Mouse (Mus musculus): ENCODE results near the gene Sbno1. TPM values are rescaled to one million over a fixed set of nuclear protein-coding genes. Genes with fewer than 3 reads are reported as not detected.

Sbno1 gene
- polyA plus RNA-seq, 1 experiment, result 488 TPM

GRCm38 (mm10) chr5:124393726-124394125 lies 32.1 kb downstream of the Sbno1 start:
- Histone ChIP-seq H3K27ac (ENCODE audit: insufficient read depth, low read depth, low read length) (no peak overlapping the region), H3K4me1 (ENCODE audit: control insufficient read depth, insufficient read depth, low read length) (no peaks in the 10 kb centered on the region), H3K4me3 (ENCODE audit: insufficient read depth, low read depth, low read length) (no peak overlapping the region)
- 88% methylated on average over 7 of the region's 7 CpGs for WGBS
- TF ChIP-seq POLR2A (IDR thresholded peaks at IDR 0.05; ENCODE audit: insufficient read depth, low read depth, low read length), result no peak
- TF ChIP-seq CTCF (IDR thresholded peaks at IDR 0.05; ENCODE audit: insufficient read depth, low read depth, low read length), result no peak

GRCm38 (mm10) chr5:124392412-124392811 lies 33.4 kb downstream of the Sbno1 start:
- H3K4me3 ChIP-seq (ENCODE audit: insufficient read depth, low read depth, low read length), result no peak overlapping the region
- no peaks in the 10 kb centered on the region for H3K4me1 ChIP-seq (ENCODE audit: control insufficient read depth, insufficient read depth, low read length)
- TF ChIP-seq POLR2A (IDR thresholded peaks at IDR 0.05; ENCODE audit: insufficient read depth, low read depth, low read length) (no peak), CTCF (IDR thresholded peaks at IDR 0.05; ENCODE audit: insufficient read depth, low read depth, low read length) (no peak)
- no peak overlapping the region for H3K27ac ChIP-seq (ENCODE audit: insufficient read depth, low read depth, low read length)
- 97% methylated on average over 4 of the region's 4 CpGs for WGBS

- no peak for TF ChIP-seq POLR2A (IDR thresholded peaks at IDR 0.05; ENCODE audit: insufficient read depth, low read depth, low read length)
- TF ChIP-seq CTCF (IDR thresholded peaks at IDR 0.05; ENCODE audit: insufficient read depth, low read depth, low read length), result no peak
- Histone ChIP-seq H3K4me1 (ENCODE audit: control insufficient read depth, insufficient read depth, low read length) (no peaks in the 10 kb centered on the region), H3K27ac (ENCODE audit: insufficient read depth, low read depth, low read length) (no peak overlapping the region), H3K4me3 (ENCODE audit: insufficient read depth, low read depth, low read length) (no peak overlapping the region)
- WGBS, result 52% methylated on average over 5 of the region's 5 CpGs
Observed at GRCm38 (mm10) chr5:124387932-124388331, 37.9 kb downstream of the Sbno1 start.

- H3K4me1 ChIP-seq (ENCODE audit: control insufficient read depth, insufficient read depth, low read length), result no peaks in the 10 kb centered on the region
- 100% methylated on average over 1 of the region's 1 CpGs for WGBS
- TF ChIP-seq POLR2A (IDR thresholded peaks at IDR 0.05; ENCODE audit: insufficient read depth, low read depth, low read length), result no peak
- TF ChIP-seq CTCF (IDR thresholded peaks at IDR 0.05; ENCODE audit: insufficient read depth, low read depth, low read length), result no peak
- no peak overlapping the region for H3K4me3 ChIP-seq (ENCODE audit: insufficient read depth, low read depth, low read length)
- no peak overlapping the region for H3K27ac ChIP-seq (ENCODE audit: insufficient read depth, low read depth, low read length)
Observed at GRCm38 (mm10) chr5:124380121-124380520, 45.7 kb downstream of the Sbno1 start.

GRCm38 (mm10) chr5:124377149-124377548 lies 48.7 kb downstream of the Sbno1 start:
- 85% methylated on average over 4 of the region's 4 CpGs for WGBS
- no peaks in the 10 kb centered on the region; the same call in 1 of the 2 replicates for H3K4me1 ChIP-seq (ENCODE audit: control insufficient read depth, insufficient read depth, low read length)

GRCm38 (mm10) chr5:124376401-124376800 lies 49.4 kb downstream of the Sbno1 start:
- Histone ChIP-seq H3K4me3 (ENCODE audit: insufficient read depth, low read depth, low read length) (no peak overlapping the region), H3K4me1 (ENCODE audit: control insufficient read depth, insufficient read depth, low read length) (no peaks in the 10 kb centered on the region; the same call in 1 of the 2 replicates), H3K27ac (ENCODE audit: insufficient read depth, low read depth, low read length) (no peak overlapping the region)
- WGBS, result 98% methylated on average over 1 of the region's 1 CpGs
- TF ChIP-seq CTCF (IDR thresholded peaks at IDR 0.05; ENCODE audit: insufficient read depth, low read depth, low read length), result no peak
- no peak for TF ChIP-seq POLR2A (IDR thresholded peaks at IDR 0.05; ENCODE audit: insufficient read depth, low read depth, low read length)

More at GRCm38 (mm10) chr5:124377149-124377548, 48.7 kb downstream of the Sbno1 start:
- no peak overlapping the region for H3K27ac ChIP-seq (ENCODE audit: insufficient read depth, low read depth, low read length)
- H3K4me3 ChIP-seq (ENCODE audit: insufficient read depth, low read depth, low read length), result no peak overlapping the region
- TF ChIP-seq POLR2A (IDR thresholded peaks at IDR 0.05; ENCODE audit: insufficient read depth, low read depth, low read length) (no peak), CTCF (IDR thresholded peaks at IDR 0.05; ENCODE audit: insufficient read depth, low read depth, low read length) (no peak)

- H3K27ac ChIP-seq (ENCODE audit: insufficient read depth, low read depth, low read length), result no peak overlapping the region
- TF ChIP-seq CTCF (IDR thresholded peaks at IDR 0.05; ENCODE audit: insufficient read depth, low read depth, low read length) (no peak), POLR2A (IDR thresholded peaks at IDR 0.05; ENCODE audit: insufficient read depth, low read depth, low read length) (no peak)
- no peaks in the 10 kb centered on the region; the same call in 1 of the 2 replicates for H3K4me1 ChIP-seq (ENCODE audit: control insufficient read depth, insufficient read depth, low read length)
- 62% methylated on average over 7 of the region's 7 CpGs for WGBS
- no peak overlapping the region for H3K4me3 ChIP-seq (ENCODE audit: insufficient read depth, low read depth, low read length)
Observed at GRCm38 (mm10) chr5:124374298-124374697, 51.5 kb downstream of the Sbno1 start.

GRCm38 (mm10) chr5:124366721-124367120 lies 59.1 kb downstream of the Sbno1 start:
- TF ChIP-seq POLR2A (IDR thresholded peaks at IDR 0.05; ENCODE audit: insufficient read depth, low read depth, low read length) (no peak), CTCF (IDR thresholded peaks at IDR 0.05; ENCODE audit: insufficient read depth, low read depth, low read length) (no peak)
- 62% methylated on average over 3 of the region's 3 CpGs for WGBS
- Histone ChIP-seq H3K4me3 (ENCODE audit: insufficient read depth, low read depth, low read length) (no peak overlapping the region), H3K27ac (ENCODE audit: insufficient read depth, low read depth, low read length) (no peak overlapping the region), H3K4me1 (ENCODE audit: control insufficient read depth, insufficient read depth, low read length) (no peaks in the 10 kb centered on the region)

GRCm38 (mm10) chr5:124365754-124366153 lies 60.0 kb downstream of the Sbno1 start:
- Histone ChIP-seq H3K4me3 (ENCODE audit: insufficient read depth, low read depth, low read length) (no peak overlapping the region), H3K4me1 (ENCODE audit: control insufficient read depth, insufficient read depth, low read length) (no peaks in the 10 kb centered on the region), H3K27ac (ENCODE audit: insufficient read depth, low read depth, low read length) (no peak overlapping the region)
- TF ChIP-seq POLR2A (IDR thresholded peaks at IDR 0.05; ENCODE audit: insufficient read depth, low read depth, low read length) (no peak), CTCF (IDR thresholded peaks at IDR 0.05; ENCODE audit: insufficient read depth, low read depth, low read length) (no peak)
- WGBS, result 72% methylated on average over 2 of the region's 2 CpGs

Measured in olfactory bulb, adult 2 months (tissue).